Mouse (Mus musculus): ENCODE measurements at regions not wholly inside any gene's neighbourhood (a gene's known extent, or its start where the extent isn't known, plus 50 kb on each side); places are given as distances from the start of the nearest gene placed in this dataset.

GRCm38 (mm10) chr13:101910687-101911086 lies 142.7 kb upstream of the Pik3r1 start:
- TF ChIP-seq CTCF (IDR thresholded peaks at IDR 0.05; ENCODE audit: borderline replicate concordance, control insufficient read depth, extremely low read depth, insufficient read depth, low read length, poor library complexity), result no peak
- TF ChIP-seq POLR2A (IDR thresholded peaks at IDR 0.05; ENCODE audit: control insufficient read depth, extremely low read depth, insufficient read depth, low read length, poor library complexity), result no peak
